Mouse (Mus musculus): Measurements from ENCODE around the gene Ttll5.

GRCm38 (mm10) chr12:86094075-86094474 lies 269.6 kb downstream of the Ttll5 start:
- TF ChIP-seq TAL1 (IDR thresholded peaks at IDR 0.05; ENCODE audit: low read length), result no peak
- TF ChIP-seq GATA1 (IDR thresholded peaks at IDR 0.05; ENCODE audit: low read length), result no peak

All from erythroblast, embryonic 14.5 days (primary cell).